Mouse (Mus musculus) ZHBTc4 (cell line): Measurements from ENCODE around the gene Pkhd1.

Source experiments
- DNase-seq: peaks from one replicate; pipeline ENCODE4 v3.0.0-alpha.2; 2011; ENCODE audit warnings: low read depth, low spot score

Pkhd1 gene

DNA sequence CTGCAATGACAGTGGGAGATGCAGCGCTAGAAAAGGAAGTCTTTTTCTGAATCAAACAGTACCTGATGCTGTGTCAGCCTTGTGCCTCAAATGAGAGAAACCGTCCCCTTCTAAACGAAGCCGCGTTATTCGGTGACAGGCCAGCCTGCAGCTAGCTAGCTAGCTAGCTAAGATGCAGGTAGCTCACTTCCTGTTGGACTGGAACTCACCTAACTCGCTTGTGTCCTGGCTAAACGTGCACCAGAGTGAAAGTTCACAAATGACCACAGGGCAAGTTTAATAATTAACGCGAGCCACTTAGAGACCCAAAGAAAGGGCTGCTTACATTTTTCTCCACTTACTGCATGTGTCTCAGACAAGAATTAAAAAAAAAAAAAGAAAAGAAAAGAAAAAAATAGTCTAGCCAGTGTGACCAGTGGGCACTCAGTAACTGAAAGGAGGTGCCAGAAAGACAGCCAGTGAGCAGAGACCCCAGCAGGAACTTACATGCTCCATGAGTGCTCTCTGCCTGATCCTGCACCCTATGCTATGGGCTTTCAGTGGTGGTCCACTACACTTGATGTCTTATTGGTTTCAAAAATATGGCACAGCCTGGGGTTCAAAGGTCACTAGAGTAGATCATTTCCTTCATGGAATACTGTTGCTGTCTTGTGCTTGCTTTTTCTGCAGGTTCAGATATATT lies at the start of gene Pkhd1:
Gene Pkhd1, minus strand, starts transcription at position 216 of the 682 bp plus-strand sequence.
- no peak for DNase-seq

- DNase-seq = no peak
Measured at GRCm38 (mm10) chr1:20667567-20667966, 49.7 kb upstream of the Pkhd1 start.

DNA sequence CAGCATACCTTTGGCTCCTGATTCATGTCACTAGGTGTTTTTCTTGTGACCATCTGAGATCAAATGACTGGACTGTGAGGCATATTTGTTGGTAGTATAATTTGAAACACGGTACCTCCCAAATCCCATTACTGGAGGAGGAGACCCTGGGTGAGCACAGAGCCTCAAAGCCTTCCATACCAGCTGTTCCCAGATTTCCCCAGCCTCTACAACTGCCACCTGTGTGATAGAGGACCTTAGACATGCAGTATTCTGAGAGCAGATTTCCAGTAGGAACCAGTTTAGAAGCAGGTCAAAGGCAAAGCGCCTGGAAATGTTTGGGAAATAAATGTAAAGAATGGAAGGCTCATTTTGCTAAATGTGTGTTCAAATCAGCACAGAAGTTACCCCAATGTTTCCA lies 48.4 kb upstream of the Pkhd1 start:
- DNase-seq = no peak

- DNase-seq = no peak
Measured at GRCm38 (mm10) chr1:20655085-20655484, 37.2 kb upstream of the Pkhd1 start.

GRCm38 (mm10) chr1:20653513-20654506 lies 35.9 kb upstream of the Pkhd1 start:
- DNase-seq = no peak

- DNase-seq = no peak
Measured at GRCm38 (mm10) chr1:20634856-20635255, 17.0 kb upstream of the Pkhd1 start.

DNA sequence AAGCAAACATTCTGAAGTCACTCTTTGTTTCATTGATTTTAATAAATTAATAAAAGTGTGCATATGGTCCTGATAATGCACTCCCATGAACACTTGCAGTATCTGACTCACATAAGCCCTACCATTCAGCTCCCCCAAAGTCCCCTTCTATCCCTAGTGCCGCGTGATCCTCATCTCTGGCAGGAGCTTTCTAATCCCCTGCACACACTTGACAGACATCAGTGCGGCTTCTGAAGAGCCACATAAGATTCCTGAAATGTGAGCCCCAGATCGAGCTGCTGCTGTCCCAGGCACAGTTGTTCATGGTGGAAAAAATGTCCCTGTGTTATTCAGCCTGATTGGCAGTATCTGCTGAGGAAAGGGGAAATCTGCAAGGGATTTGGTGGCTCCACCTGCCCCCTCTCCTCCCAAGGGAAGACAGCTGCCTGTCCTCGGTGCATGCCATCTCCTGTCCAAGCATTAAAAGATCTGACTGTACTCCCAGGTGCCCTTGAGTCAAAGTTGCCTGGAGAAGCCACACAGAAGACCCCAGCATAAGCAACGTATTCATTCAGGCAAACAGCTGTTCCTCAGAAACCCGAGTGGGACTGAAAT lies 15.5 kb upstream of the Pkhd1 start:
- no peak for DNase-seq

- no peak for DNase-seq
Measured at GRCm38 (mm10) chr1:20624564-20624963, 6.7 kb upstream of the Pkhd1 start.

DNA sequence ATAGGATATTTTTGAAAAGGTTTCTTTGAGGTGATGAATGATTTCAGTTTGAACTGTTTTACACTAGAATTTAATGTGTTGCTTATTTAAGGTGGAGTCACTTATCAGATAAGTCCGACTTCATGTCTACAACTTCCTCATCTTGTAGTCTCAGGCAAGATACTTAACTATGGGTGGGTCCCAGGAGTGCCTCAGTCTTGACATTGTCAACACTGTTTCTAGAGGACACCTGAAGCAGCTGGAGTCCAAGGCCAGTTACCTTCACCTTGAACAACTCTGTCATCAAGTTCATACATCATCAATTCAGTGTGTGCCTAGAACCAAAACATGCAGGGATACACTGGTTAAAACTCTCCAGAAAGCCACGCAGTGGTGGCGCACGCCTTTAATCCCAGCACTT lies 5.5 kb upstream of the Pkhd1 start:
- DNase-seq = no peak

GRCm38 (mm10) chr1:20620611-20621010 lies 2.7 kb upstream of the Pkhd1 start:
- DNase-seq = no peak

- no peak for DNase-seq
Measured at GRCm38 (mm10) chr1:20619363-20619762, 1.5 kb upstream of the Pkhd1 start.

DNA sequence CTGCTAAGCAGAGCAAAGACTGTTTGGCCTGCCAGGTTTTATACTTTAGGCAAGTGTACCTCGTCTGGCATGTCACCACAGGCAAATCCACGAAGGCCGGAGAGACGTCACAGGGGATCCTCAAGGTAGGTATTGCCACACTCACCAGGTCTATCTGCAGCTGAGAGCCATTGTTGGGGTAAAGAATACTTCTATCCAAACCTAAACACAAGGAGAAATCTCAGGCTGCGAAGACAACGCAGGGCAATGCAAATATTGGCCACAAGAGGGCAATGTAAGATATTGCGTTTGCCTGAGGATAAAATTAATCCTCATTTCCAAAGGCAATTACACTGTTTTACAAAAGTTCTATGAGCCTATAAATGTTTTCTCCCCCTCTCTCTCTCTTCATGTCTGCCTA lies 5.2 kb downstream of the Pkhd1 start:
- DNase-seq = peak; percentile 39

- DNase-seq = no peak
Measured at GRCm38 (mm10) chr1:20605489-20605888, 12.4 kb downstream of the Pkhd1 start.

- DNase-seq = no peak
Measured at GRCm38 (mm10) chr1:20590488-20590887, 27.4 kb downstream of the Pkhd1 start.

GRCm38 (mm10) chr1:20571469-20571868 lies 46.4 kb downstream of the Pkhd1 start:
- no peak for DNase-seq

DNA sequence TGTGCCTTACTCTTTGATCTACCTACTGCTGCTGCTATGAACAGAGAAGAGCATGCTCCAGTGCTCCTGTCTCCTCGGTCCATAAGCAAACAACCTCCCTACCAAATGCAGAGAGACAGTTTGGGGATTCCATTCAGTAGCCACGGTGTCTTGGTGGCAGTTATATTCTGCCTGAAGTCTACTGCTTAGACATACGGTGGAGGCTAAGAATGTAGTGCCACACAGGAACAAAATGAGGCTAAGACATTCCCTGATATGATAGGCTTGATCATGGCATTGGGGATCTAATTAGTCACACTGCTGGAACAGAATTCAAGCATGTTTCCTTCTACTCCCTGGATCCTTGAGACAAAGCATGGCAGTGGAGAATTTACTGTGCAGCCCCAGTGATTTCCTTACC lies 48.4 kb downstream of the Pkhd1 start:
- no peak for DNase-seq

GRCm38 (mm10) chr1:20558443-20558842 lies 59.4 kb downstream of the Pkhd1 start:
- DNase-seq = no peak

- peak; percentile 65 for DNase-seq
Measured at GRCm38 (mm10) chr1:20554398-20554797, 63.5 kb downstream of the Pkhd1 start.

DNA sequence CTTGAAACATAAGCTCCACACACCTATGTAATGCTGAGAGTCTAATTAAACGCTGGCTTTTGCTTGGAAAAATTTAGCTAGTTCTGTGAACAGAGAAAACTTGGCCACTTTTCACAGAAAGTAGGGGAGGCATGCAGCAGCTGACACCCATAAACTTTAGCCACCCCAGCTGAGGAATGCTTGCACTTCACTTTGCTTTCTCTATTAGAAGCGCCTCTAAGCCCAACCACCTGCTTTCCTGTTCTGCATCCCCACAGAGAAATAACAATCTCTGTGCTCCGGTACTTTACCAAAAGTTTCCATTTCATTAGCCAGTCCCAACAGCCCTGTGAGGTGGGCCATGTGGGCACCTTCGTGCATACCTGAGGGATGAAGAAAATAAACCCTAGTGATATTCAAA lies 66.5 kb downstream of the Pkhd1 start:
- no peak for DNase-seq

- DNase-seq = peak; percentile 63
Measured at GRCm38 (mm10) chr1:20544526-20544925, 73.3 kb downstream of the Pkhd1 start.

GRCm38 (mm10) chr1:20513364-20514084 lies 104.3 kb downstream of the Pkhd1 start:
- DNase-seq = peak; percentile 63

GRCm38 (mm10) chr1:20498965-20499364 lies 118.9 kb downstream of the Pkhd1 start:
- DNase-seq = no peak
